Mouse (Mus musculus) heart, postnatal 4 days (tissue): ENCODE measurements at regions not wholly inside any gene's neighbourhood (a gene's known extent, or its start where the extent isn't known, plus 50 kb on each side); places are given as distances from the start of the nearest gene placed in this dataset.

Source experiments
- DNase-seq: peaks from one replicate; pipeline ENCODE4 v3.0.0; 2021

DNA sequence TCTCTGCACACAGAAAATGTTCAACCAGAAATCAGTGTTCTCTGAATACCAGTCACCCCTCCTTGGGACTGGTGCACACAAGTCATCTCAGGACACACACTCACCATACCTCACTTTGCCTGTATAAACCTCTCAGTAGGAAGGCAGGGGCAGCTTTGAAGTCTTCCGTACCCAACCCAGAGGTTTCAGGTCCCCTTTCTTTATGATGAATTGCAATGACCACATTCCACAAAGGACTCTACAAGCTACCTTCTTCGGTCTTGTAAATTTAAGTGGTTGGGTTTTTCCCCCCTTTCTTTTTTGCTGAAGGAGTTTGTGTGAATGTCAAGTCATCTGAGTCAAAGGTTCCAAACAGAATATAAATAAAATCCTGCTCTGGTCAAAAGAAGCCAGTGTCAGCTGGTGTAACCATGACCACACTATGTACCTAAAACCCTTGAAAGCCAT lies 76.9 kb upstream of the Far2 start:
- DNase-seq: no peak

DNA sequence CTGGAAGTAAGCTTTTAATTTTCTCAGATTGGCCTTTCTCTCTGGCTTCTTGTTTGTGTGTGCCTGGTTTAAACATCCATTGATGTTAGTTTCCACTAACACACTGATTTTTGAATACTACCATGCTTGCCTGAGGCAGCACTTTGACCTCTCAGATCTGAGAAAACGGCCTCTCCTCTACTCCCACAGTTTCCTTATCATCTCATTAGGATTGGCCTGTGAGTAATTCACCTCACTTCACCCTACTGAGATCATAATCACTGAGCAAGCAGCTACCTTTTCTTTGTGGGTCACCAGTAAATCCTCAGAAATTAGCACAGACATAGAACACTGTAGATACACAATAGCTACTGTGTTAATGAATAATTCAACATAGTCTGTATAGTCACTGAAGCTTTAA lies 74.5 kb upstream of the Far2 start:
- DNase-seq: no peak

DNA sequence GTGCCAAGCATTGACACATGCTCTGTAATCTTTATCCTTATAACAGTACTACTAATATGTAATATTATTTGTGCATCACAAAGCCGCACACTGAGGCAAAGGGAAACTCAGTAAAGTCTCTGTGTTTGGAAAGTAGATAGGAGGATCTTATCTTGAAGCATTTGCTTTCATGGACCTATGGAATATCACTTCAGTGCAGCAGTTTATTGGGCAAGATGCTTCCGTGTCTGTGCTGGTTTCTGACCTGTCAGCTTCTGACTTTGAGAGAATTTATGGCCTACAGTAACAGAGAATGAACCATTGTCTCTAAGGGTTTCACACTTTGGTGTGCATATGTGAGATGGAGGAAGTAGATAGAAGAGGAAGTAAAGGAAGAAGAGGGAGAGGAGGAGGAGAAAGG lies 74.0 kb upstream of the Far2 start:
- DNase-seq: no peak

DNA sequence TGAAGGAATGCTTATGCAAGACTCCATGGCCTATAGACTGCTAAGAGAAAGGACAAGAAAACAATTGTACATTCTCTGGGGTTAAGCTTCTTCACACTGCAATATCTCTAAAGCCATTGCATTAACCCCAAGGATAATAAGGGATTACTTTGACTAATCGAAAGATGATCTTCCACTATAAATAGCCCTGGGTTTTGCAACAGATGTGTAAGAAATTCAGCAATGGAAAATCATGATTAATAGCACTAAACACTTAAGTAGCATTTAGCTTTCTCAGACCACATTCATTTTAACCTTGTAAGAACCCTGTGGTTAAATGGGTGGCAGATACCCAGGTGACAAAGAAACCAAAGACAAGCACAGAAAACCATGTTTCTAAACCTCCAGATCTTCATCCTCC lies 71.1 kb upstream of the Far2 start:
- DNase-seq: no peak

DNA sequence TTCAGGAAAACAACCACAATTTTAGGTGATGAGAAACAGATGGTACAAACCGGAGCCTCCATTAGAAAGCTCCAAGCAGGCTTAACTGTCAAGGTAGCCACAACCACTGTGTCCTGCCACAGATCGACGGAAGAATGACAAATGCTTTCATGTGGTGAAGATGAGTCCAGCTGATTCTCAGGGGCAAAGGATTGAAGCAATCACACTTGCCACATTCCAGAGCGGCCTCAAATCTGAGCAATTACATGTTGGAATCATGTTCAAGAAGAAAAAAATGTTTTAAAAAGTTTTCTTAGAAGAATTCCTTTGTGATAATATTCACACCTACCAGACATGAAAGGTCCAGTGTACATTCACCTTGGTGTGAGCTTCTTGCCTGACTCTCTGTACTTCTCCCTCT lies 57.7 kb upstream of the Far2 start:
- DNase-seq: no peak
